Mouse (Mus musculus) neural tube, embryonic 14.5 days (tissue): Measurements from ENCODE around the gene Gm45521. TPM values are rescaled to one million over a fixed set of nuclear protein-coding genes. Genes with fewer than 3 reads are reported as not detected.

Source experiments
- ATAC-seq: fragments of 200-750 bp; cut with Nextera tagmentation; 2 replicates; pipeline ENCODE4 v1.8.0; 2017; ENCODE audit warnings: low read depth, mild to moderate bottlenecking, moderate TSS enrichment, moderate library complexity
- H3K27ac ChIP-seq: fragments of 300-500 bp; sonication (generic); 2 replicates; pipeline ENCODE4 v1.5.1; 2014; ENCODE audit warnings: low read depth, mild to moderate bottlenecking, control low read depth, low read length, moderate library complexity, mixed read lengths
- H3K27me3 ChIP-seq: fragments of 300-500 bp; sonication (generic); 2 replicates; pipeline ENCODE4 v1.6.1; 2014; ENCODE audit warnings: low read length; ENCODE audit not compliant: control insufficient read depth, insufficient read depth
- H3K36me3 ChIP-seq: fragments of 300-500 bp; sonication (generic); 2 replicates; pipeline ENCODE4 v1.6.1; 2014; ENCODE audit warnings: low read length, mixed read lengths; ENCODE audit not compliant: control insufficient read depth, insufficient read depth
- H3K4me1 ChIP-seq: fragments of 300-500 bp; sonication (generic); 2 replicates; pipeline ENCODE4 v1.6.1; 2014; ENCODE audit warnings: low read length; ENCODE audit not compliant: control insufficient read depth, insufficient read depth
- H3K4me2 ChIP-seq: fragments of 300-500 bp; sonication (generic); 2 replicates; pipeline ENCODE4 v1.6.1; 2014; ENCODE audit warnings: mild to moderate bottlenecking, low read depth, low read length, control low read depth
- H3K4me3 ChIP-seq: fragments of 300-500 bp; sonication (generic); 2 replicates; pipeline ENCODE4 v1.5.1; 2014; ENCODE audit warnings: low read depth, low read length, control low read depth, mixed read lengths
- H3K9ac ChIP-seq: fragments of 300-500 bp; sonication (generic); replicated peaks from 2 replicates; pipeline ENCODE4 v1.6.1; 2014; ENCODE audit warnings: low read depth, mild to moderate bottlenecking, control low read depth, low read length, mixed read lengths
- H3K9me3 ChIP-seq: fragments of 300-500 bp; sonication (generic); 2 replicates; pipeline ENCODE4 v1.6.1; 2016; ENCODE audit warnings: low read length; ENCODE audit not compliant: control insufficient read depth
- WGBS: fragments of 180-500 bp; shearing (Covaris S2); extraction: QIAGEN DNeasy Blood & Tissue Kit; methylation state at CpG from one replicate; pipeline ENCODE4 v1.1.7; 2014; 5-methylcytosine and 5-hydroxymethylcytosine counted together
- polyA plus RNA-seq: library from polyadenylated mRNA; unstranded; fragments of >200 nt; fragmentation: Nextera tagmentation; extraction: Ambion mirVana; gene quantifications from 2 replicates; pipeline ENCODE4 v1.2.1, GENCODE M21; 2014

Gene Gm45521
- polyA plus RNA-seq, 1 experiment from 2014 or later, result not detected

GRCm38 (mm10) chr14:8007923-8008322, 50.8 kb downstream of the Gm45521 start:
- no peak overlapping the region for H3K4me3 ChIP-seq
- H3K27me3 ChIP-seq, result no peaks in the 10 kb centered on the region
- no peaks in the 10 kb centered on the region for H3K36me3 ChIP-seq
- no peak overlapping the region for H3K4me2 ChIP-seq
- 78% methylated on average over 10 of the region's 10 CpGs for WGBS
- peaks cover 11% of the 10 kb centered on the region for H3K4me1 ChIP-seq
- ATAC-seq, result no peak
- H3K9me3 ChIP-seq, result no peaks in the 10 kb centered on the region
- no peak overlapping the region for H3K9ac ChIP-seq
- no peak overlapping the region for H3K27ac ChIP-seq

Other genes with a start within 250 kb of the Gm45521 start
- gene Gm26661, start 165.7 kb upstream of the Gm45521 start, polyA plus RNA-seq, result not detected in 2 replicates
- 7.0 and 9.0 TPM in 2 replicates for gene Flnb, start 139.3 kb upstream of the Gm45521 start, polyA plus RNA-seq
- 0.06 and 0.11 TPM in 2 replicates for gene Dnase1l3, start 37.3 kb downstream of the Gm45521 start, polyA plus RNA-seq
- 32.4 and 35.3 TPM in 2 replicates for gene Abhd6, start 45.6 kb downstream of the Gm45521 start, polyA plus RNA-seq
- gene Rpp14, start 123.1 kb downstream of the Gm45521 start, polyA plus RNA-seq, result 54.0 and 55.3 TPM in 2 replicates
- 76.5 and 85.0 TPM in 2 replicates for gene Pxk, start 140.9 kb downstream of the Gm45521 start, polyA plus RNA-seq
- gene Pdhb, start 215.7 kb downstream of the Gm45521 start, polyA plus RNA-seq, result 276 and 285 TPM in 2 replicates